Mouse (Mus musculus) bone marrow, adult 2 months (tissue): ENCODE data around the gene Galntl5. TPM values are rescaled to one million over a fixed set of nuclear protein-coding genes. Genes with fewer than 3 reads are reported as not detected.
"Not testable (repeated sequence)": the region's sequence is repeated elsewhere in the genome, so short reads cannot be mapped to it uniquely, and the experiment has no call there.

ENCODE experiments used
- H3K27ac ChIP-seq: fragments of 200-500 bp; 2 replicates; pipeline ENCODE4 v1.5.1; 2012; ENCODE audit warnings: low read depth, mild to moderate bottlenecking, control low read depth, inconsistent platforms, low read length; ENCODE audit not compliant: control insufficient read depth, poor library complexity, insufficient read depth
- H3K4me1 ChIP-seq: fragments of 200-500 bp; 2 replicates; pipeline ENCODE4 v1.6.1; 2011; ENCODE audit warnings: low read length; ENCODE audit not compliant: control insufficient read depth, insufficient read depth
- H3K4me3 ChIP-seq: fragments of 200-500 bp; replicated peaks from 2 replicates; pipeline ENCODE3; 2011; ENCODE audit warnings: mild to moderate bottlenecking, low read depth, low read length, control low read depth; ENCODE audit not compliant: control insufficient read depth
- CTCF ChIP-seq: fragments of 200-500 bp; IDR thresholded peaks from 2 replicates; pipeline ENCODE4 v1.5.1; 2011; ENCODE audit warnings: low read length, control low read depth; ENCODE audit not compliant: control insufficient read depth, insufficient read depth
- POLR2A ChIP-seq: fragments of 200-500 bp; IDR thresholded peaks from 2 replicates; pipeline ENCODE4 v1.6.1; 2011; ENCODE audit warnings: low read depth, mild to moderate bottlenecking, control low read depth, low read length, borderline replicate concordance; ENCODE audit not compliant: control insufficient read depth
- WGBS: fragments of 180-500 bp; shearing (Covaris S2); methylation state at CpG from one replicate; pipeline ENCODE4 v1.1.7; 2018; 5-methylcytosine and 5-hydroxymethylcytosine counted together
- polyA plus RNA-seq: library from polyadenylated mRNA; stranded (reverse); fragments of >200 nt; gene quantifications from 2 replicates; pipeline ENCODE4 v1.2.4, GENCODE M21; 2011; ENCODE audit warnings: low replicate concordance; ENCODE audit not compliant: missing spikeins, insufficient read depth, insufficient read length

Galntl5 gene
- polyA plus RNA-seq, 1 experiment: not detected

- no peak for TF ChIP-seq POLR2A
- peak; percentile 30; the same call in 1 of the 2 replicates for TF ChIP-seq CTCF
- WGBS: 92% methylated on average over 4 of the region's 4 CpGs
Observed at GRCm38 (mm10) chr5:25179284-25179683, 2.0 kb upstream of the Galntl5 start.

GRCm38 (mm10) chr5:25179936-25180488 is 1.2 kb upstream of the Galntl5 start:
- Histone ChIP-seq H3K4me1 (no peaks in the 10 kb centered on the region; the same call in 1 of the 2 replicates), H3K27ac (no peak overlapping the region), H3K4me3 (no peak overlapping the region)
- TF ChIP-seq POLR2A (no peak), CTCF (no peak)
- 81% methylated on average over 3 of the region's 3 CpGs for WGBS

More at GRCm38 (mm10) chr5:25179284-25179683, 2.0 kb upstream of the Galntl5 start:
- Histone ChIP-seq H3K4me1 (no peaks in the 10 kb centered on the region; the same call in 1 of the 2 replicates), H3K27ac (no peak overlapping the region), H3K4me3 (no peak overlapping the region)

GRCm38 (mm10) chr5:25183595-25183994 is 2.3 kb downstream of the Galntl5 start:
- H3K4me1 ChIP-seq: no peaks in the 10 kb centered on the region; the same call in 1 of the 2 replicates

GRCm38 (mm10) chr5:25184594-25184993 is 3.3 kb downstream of the Galntl5 start:
- WGBS: 40% methylated on average over 2 of the region's 2 CpGs

More at GRCm38 (mm10) chr5:25183595-25183994, 2.3 kb downstream of the Galntl5 start:
- no peak overlapping the region for H3K4me3 ChIP-seq
- H3K27ac ChIP-seq: no peak overlapping the region
- TF ChIP-seq POLR2A (no peak), CTCF (no peak)
- WGBS: 82% methylated on average over 4 of the region's 4 CpGs

GRCm38 (mm10) chr5:25187727-25188126 is 6.5 kb downstream of the Galntl5 start:
- TF ChIP-seq CTCF (no peak), POLR2A (no peak)
- no peak overlapping the region for H3K4me3 ChIP-seq
- no peak overlapping the region for H3K27ac ChIP-seq
- H3K4me1 ChIP-seq: no peaks in the 10 kb centered on the region

More at GRCm38 (mm10) chr5:25184594-25184993, 3.3 kb downstream of the Galntl5 start:
- no peak for TF ChIP-seq POLR2A
- no peak for TF ChIP-seq CTCF
- Histone ChIP-seq H3K4me3 (no peak overlapping the region), H3K4me1 (no peaks in the 10 kb centered on the region; the same call in 1 of the 2 replicates), H3K27ac (no peak overlapping the region)

- 59% methylated on average over 1 of the region's 1 CpGs for WGBS
- Histone ChIP-seq H3K27ac (no peak overlapping the region), H3K4me1 (no peaks in the 10 kb centered on the region), H3K4me3 (no peak overlapping the region)
- TF ChIP-seq CTCF (no peak), POLR2A (no peak)
Observed at GRCm38 (mm10) chr5:25188802-25189201, 7.5 kb downstream of the Galntl5 start.

- Histone ChIP-seq H3K4me3 (no peak overlapping the region), H3K4me1 (no peaks in the 10 kb centered on the region), H3K27ac (no peak overlapping the region)
- TF ChIP-seq CTCF (no peak), POLR2A (no peak)
- 77% methylated on average over 2 of the region's 2 CpGs for WGBS
Observed at GRCm38 (mm10) chr5:25190521-25190920, 9.3 kb downstream of the Galntl5 start.

- no peak for TF ChIP-seq CTCF
- TF ChIP-seq POLR2A: no peak
- H3K27ac ChIP-seq: no peak overlapping the region
- no peak overlapping the region for H3K4me3 ChIP-seq
- 57% methylated on average over 1 of the region's 1 CpGs for WGBS
- H3K4me1 ChIP-seq: no peaks in the 10 kb centered on the region; the same call in 1 of the 2 replicates
Observed at GRCm38 (mm10) chr5:25211872-25212271, 30.6 kb downstream of the Galntl5 start.

GRCm38 (mm10) chr5:25213216-25213615 is 32.0 kb downstream of the Galntl5 start:
- not testable (repeated sequence) for H3K27ac ChIP-seq, H3K4me1 ChIP-seq, H3K4me3 ChIP-seq
